Mouse (Mus musculus): ENCODE results near the gene Otp.

Gene Otp

DNA sequence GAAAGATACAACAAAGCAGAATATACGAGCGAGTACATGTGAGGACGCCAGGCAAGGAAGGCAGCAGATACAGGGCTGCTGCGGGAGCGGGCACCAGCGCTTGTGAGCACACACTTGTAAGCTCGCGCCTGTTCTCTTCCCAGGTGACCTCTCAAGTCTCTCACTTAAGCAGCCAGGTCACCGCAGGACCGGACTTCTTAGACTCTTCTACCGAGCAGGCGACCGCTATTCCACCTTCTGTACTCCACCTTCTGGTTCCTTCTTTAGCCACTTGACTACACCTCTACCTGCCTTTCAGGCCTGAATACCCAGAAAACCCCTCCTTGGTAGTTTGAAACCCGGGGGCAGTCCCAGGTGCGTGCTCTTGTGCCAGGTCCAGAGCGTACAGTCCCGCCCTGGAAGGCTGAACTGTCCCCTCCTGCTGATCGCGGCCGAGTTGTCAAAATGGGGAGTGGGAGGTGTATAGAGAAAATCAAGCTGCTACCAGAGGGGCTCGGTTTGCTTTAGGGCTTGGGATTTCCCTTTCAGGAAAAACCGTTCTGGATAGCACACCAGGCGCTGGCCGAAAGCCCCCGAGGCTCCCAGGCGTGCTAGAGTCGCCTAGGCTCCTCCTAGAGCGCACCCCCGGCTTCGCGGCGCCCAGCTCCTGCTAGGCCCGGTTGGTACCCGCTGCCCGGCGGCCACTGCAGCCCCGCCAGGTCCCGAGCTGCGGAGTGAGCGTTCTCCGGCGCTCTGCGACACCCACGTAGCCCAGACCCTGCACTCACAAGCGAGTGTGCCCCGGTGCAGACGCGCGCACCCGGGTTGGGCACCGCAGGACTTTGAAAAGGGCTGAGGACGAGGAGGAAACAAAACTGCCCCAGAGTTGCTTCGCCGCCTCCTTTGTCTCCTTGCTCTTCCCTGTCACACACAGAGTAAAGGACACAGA lies 2.0 kb upstream of the Otp start:
- DNase-seq (ENCODE audit: low spot score in 2 of 2): no peak

DNA sequence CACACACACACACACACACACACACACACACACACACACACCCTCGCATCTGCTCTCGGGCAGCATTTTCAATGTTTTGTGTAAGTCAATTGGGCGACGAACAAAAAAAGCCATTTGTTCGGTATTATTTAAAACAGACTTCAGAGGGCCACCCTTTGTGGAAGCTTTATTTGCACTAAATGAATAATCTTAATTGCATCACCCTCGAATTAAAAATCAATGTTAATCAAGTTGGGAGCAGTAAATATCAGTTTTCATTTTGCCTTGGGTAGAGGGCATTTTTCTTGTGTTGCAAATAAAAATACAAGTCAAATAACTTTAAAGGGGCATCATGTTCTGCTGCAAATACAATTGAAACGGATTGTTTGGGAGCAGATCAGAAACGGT lies 1.4 kb upstream of the Otp start:
- DNase-seq (ENCODE audit: low spot score in 2 of 2): no peak

DNA sequence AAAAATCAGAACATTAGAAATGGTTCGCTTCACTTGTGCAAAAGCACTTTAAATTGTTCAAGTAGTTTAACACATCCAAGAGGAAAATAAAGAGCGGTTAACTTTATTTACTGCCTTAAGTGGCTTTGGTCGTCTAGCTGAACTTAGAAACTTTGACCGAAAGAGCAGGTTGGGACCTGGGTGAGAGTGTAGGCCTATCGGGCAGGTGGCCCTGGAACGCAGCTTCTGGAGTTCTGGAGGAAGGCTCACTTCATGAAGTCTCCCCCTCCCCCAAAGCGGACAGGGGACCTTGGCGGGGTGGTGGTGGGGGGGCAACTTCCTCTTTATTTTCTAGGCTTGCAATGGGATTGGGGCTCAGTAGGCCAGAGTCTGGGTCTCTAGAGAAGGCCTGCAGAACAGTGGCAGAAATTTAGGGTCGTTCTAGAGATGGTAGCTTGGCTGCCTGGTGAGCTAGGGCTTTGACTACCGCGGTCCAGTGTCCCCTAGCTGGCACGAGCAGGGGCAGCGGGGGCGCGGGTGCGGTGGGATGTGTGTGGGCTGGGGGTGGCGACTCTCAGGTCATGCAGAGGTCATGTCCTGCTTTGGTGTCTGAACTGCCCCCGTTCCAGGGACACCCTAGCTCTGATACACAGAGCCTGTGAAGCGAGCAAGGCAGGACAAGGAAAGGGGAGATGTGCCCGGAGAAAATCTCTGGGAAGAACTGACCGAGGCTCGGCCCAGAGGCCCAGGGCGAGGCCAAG lies 576 bp upstream of the Otp start:
- no peak for DNase-seq (ENCODE audit: low spot score in 2 of 2)

DNA sequence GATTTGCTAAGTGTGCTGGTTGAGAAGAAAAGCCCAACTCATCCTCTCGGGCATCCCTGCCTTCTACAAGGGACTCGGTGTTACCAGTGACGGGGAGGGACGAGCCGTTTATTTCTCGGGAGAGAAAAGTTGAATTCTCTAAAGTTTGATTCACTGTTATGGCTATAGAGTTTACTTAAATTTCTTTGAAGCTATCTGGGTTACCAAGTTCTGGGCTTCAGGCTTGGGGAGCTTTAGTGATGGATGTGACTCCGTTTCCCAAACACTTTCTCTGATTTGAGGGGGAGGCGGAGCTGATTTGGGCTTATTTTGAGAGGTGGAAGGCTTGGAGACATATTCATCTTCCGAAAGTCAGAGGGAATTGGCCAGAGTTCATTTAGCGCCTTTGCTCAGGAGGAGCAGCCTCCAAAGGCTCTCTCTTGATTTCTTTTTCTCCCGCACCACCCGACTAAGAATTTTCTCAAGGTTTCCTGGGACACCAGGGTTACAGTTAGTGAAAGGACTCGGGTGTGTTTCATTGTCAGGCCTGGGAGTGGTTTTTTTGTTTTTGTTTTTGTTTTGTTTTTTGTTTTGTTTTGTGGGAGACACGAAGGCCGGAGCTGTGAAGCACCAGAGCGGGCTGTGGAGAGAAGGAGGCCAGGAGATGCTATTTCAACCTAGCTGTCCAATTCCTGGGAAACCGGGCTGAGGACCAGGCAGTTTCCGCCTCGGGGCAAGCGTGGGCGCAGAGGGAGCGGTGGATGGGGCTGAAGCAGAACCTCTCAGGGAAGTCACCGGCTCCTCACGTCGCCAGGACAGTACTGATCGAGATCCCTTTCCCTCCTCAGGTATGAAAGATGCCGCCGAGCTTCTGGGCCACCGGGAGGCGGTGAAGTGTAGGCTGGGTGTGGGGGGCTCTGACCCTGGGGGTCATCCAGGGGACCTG lies 1.1 kb downstream of the Otp start:
- no peak for DNase-seq (ENCODE audit: low spot score in 2 of 2)

- DNase-seq (ENCODE audit: low spot score in 2 of 2): no peak
These were observed 1.8 kb downstream of the Otp start for GRCm38 (mm10) chr13:94877211-94877590.

DNA sequence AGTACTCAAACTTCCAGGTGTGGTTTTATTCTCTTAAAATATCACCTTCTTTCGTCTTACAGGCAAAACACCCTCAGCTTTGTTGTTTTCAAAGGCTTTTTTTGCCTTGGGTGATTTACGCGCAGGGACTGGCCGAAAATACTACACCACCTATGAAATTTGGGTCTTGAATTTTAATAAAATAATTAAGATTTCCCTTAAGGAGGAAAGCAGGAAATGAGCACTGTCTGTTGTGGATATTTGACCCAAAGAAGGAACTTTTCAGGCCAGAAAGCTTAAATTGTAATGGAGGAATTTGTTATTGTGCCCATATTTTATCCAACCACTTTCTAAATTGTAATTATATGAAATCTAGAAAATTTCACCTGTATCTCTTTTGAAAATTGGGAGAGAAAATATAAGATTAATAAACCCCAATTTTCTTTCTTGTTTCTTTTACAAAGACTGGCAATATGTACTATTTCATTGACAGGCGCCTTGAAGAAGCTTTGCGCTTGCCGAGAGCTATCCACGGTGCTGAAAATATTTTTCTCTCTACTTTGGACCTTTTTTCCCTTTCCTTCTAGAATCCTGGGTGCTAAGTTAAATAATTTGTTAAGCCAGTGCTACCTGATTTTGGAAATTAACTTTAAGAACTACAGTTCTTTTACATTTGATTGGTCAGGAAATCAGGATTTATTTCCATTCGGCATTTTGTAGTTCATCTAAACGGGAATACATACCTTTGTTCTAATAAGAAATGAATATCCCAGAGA lies 2.8 kb downstream of the Otp start:
- DNase-seq (ENCODE audit: low spot score in 2 of 2): no peak

GRCm38 (mm10) chr13:94881201-94881600 lies 5.8 kb downstream of the Otp start:
- no peak for DNase-seq (ENCODE audit: low spot score in 2 of 2)

- no peak for DNase-seq (ENCODE audit: low spot score in 2 of 2)
These were observed 6.8 kb downstream of the Otp start for GRCm38 (mm10) chr13:94882221-94882620.

GRCm38 (mm10) chr13:94882711-94883145 lies 7.3 kb downstream of the Otp start:
- DNase-seq (ENCODE audit: low spot score in 2 of 2): no peak

GRCm38 (mm10) chr13:94883163-94883965 lies 8.0 kb downstream of the Otp start:
- DNase-seq (ENCODE audit: low spot score in 2 of 2): no peak

DNA sequence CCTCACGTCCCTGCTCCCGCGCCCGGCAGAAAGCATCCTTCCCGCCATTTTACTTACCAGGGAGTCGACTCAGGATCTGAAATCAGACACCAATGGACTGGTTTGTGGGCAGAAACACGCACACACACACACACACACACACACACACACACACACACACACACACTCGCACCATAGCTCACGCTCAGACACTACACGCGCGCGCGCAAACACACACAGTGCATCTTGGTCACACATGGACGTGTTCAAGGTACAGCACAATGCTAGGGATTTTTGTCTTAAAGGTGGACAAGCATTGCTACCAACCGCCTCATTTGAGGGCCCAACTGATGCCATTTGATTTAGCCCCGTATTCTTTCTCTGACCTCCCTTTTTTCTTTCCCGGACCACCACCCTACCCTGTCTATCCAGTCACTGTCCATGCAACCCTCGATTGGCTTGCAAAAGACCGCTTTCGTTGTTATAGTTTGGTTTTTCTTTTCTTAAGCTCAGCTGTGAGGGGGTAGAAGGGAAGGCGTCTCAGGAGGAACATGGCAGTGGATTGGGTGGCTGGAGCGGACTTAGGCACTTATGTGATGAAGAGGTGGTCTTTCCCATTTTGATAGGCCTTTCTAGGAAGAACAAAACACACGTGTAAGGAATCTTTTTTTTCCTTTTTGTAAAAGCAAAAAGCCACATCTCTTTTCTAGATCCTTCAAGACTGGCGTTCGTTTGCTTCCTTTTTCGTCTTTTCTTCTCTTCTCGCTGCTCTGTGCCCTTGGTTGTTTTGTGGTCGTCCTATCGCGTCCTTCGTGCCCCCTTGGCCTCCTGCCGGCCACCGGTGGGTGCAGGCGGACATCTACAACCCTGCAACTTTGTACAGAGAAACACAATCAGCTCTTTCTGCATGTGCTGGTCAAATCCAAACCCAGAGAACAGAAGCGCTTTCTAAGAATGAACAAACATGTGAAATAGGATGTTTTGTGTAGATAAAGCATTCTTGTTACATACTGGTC lies 8.9 kb downstream of the Otp start:
- DNase-seq (ENCODE audit: low spot score in 2 of 2): no peak

DNA sequence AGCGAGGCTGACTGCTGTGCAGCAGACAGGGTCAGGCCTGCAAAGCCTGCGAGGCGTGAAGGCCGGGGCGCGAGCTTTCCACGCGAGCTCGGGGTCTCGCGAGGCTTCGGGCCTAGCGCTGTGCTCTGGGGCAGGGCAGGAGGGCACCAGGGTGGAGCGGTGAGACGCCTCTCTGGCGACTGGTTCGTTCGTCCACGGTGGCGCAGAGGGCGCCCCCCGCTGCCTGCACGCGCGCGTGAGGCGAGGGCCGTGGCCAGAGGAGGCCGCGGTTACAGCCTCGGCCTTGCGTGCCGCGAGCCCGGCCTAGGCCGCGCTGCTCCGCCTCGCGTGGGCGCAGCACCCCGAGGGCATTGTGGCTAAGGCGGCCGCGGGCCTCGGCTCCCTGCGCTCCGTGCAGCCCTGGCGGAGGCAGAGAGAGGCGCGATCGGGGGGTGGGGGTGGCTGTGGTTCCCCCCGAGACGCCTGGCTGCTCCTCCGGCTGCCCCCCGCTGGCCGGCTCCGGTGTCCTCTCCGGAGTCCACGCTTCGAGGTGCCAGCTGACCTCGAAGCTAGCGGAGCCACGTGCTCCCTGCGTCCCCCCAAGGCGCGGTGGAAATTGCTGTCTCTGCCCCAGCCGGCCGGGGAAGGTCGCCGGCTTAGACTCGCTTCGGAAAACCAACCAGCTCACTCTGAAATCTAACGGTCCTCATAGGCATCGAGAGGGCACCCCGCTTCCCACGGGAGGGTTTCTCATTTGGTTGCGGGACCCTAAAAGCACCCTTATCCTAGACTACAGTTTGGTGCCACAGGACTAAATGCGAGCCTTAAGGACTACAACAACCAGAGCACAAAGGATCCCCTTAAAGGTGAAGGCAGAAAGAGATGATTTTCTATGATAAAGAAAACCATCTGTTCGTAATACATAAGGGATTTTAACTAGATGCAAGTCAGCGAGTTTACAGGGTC lies 10.2 kb downstream of the Otp start:
- no peak for DNase-seq (ENCODE audit: low spot score in 2 of 2)

GRCm38 (mm10) chr13:94907841-94908240 lies 32.4 kb downstream of the Otp start:
- DNase-seq (ENCODE audit: low spot score in 2 of 2): no peak

- no peak for DNase-seq (ENCODE audit: low spot score in 2 of 2)
These were observed 37.6 kb downstream of the Otp start for GRCm38 (mm10) chr13:94912961-94913360.

GRCm38 (mm10) chr13:94915654-94916053 lies 40.3 kb downstream of the Otp start:
- DNase-seq (ENCODE audit: low spot score in 2 of 2): no peak

- no peak for DNase-seq (ENCODE audit: low spot score in 2 of 2)
These were observed 52.7 kb downstream of the Otp start for GRCm38 (mm10) chr13:94928086-94928485.

Data from urinary bladder, postnatal 36 days (tissue).